Mouse (Mus musculus): ENCODE data around the gene Hip1r. TPM values are rescaled to one million over a fixed set of nuclear protein-coding genes. Genes with fewer than 3 reads are reported as not detected.
"Not testable (repeated sequence)": the region's sequence is repeated elsewhere in the genome, so short reads cannot be mapped to it uniquely, and the experiment has no call there.

Hip1r gene
- total and polyA plus RNA-seq, 3 experiments = 7.9 to 21.7 (median 14.9) TPM

GRCm38 (mm10) chr5:124045453-124046010 is 72.1 kb downstream of the Hip1r start:
- TF ChIP-seq TAL1 (conservative IDR thresholded peaks at IDR 0.05; ENCODE audit: low read depth, low read length) (no peak), CTCF (IDR thresholded peaks at IDR 0.05; ENCODE audit: low read depth, low read length) (no peak), POLR2AphosphoS5 (IDR thresholded peaks at IDR 0.05; ENCODE audit: insufficient replicate concordance, low read depth, low read length) (no peak), GATA1 (IDR thresholded peaks at IDR 0.05; ENCODE audit: borderline replicate concordance, low read length) (no peak)
- ATAC-seq (ENCODE audit: extremely low read depth, insufficient number of reproducible peaks, low FRiP score, poor library complexity, severe bottlenecking) = no peak

GRCm38 (mm10) chr5:124046741-124047401 is 73.4 kb downstream of the Hip1r start:
- DNase-seq (ENCODE audit: low spot score) (no peak), ATAC-seq (ENCODE audit: extremely low read depth, insufficient number of reproducible peaks, low FRiP score, poor library complexity, severe bottlenecking) (no peak)
- peaks cover 32% of the 10 kb centered on the region for H3K4me1 ChIP-seq (ENCODE audit: insufficient read depth, low read depth, low read length)
- no peak overlapping the region for H3K4me3 ChIP-seq (ENCODE audit: low read depth, low read length)
- H3K36me3 ChIP-seq (replicated peaks) = peaks cover 24% of the 10 kb centered on the region
- no peaks in the 10 kb centered on the region for H3K9me3 ChIP-seq (replicated peaks)
- H3K27me3 ChIP-seq (ENCODE audit: insufficient read depth, low read length) = no peaks in the 10 kb centered on the region; the same call in 1 of the 2 replicates
- TF ChIP-seq POLR2AphosphoS5 (IDR thresholded peaks at IDR 0.05; ENCODE audit: insufficient replicate concordance, low read depth, low read length) = no peak
- TF ChIP-seq GATA2 (IDR thresholded peaks at IDR 0.05; ENCODE audit: borderline replicate concordance, low read depth, low read length) = no peak

More at GRCm38 (mm10) chr5:124045453-124046010, 72.1 kb downstream of the Hip1r start:
- H3K4me1 ChIP-seq (ENCODE audit: insufficient read depth, low read depth, low read length) = peaks cover 21% of the 10 kb centered on the region
- DNase-seq (ENCODE audit: low spot score) = no peak
- no peaks in the 10 kb centered on the region; the same call in 1 of the 2 replicates for H3K27me3 ChIP-seq (ENCODE audit: insufficient read depth, low read length)
- H3K4me3 ChIP-seq (ENCODE audit: low read depth, low read length) = no peak overlapping the region
- H3K9me3 ChIP-seq (replicated peaks) = no peaks in the 10 kb centered on the region
- H3K36me3 ChIP-seq (replicated peaks) = peaks cover 24% of the 10 kb centered on the region

- peaks cover 42% of the 10 kb centered on the region for H3K4me1 ChIP-seq (ENCODE audit: insufficient read depth, low read depth, low read length)
- H3K27me3 ChIP-seq (ENCODE audit: insufficient read depth, low read length) = no peaks in the 10 kb centered on the region; the same call in 1 of the 2 replicates
- peak overlapping the region; percentile 64; the same call in 1 of the 2 replicates for H3K4me3 ChIP-seq (ENCODE audit: low read depth, low read length)
- TF ChIP-seq CTCF (IDR thresholded peaks at IDR 0.05; ENCODE audit: low read depth, low read length) (no peak), POLR2AphosphoS5 (IDR thresholded peaks at IDR 0.05; ENCODE audit: insufficient replicate concordance, low read depth, low read length) (no peak), GATA1 (IDR thresholded peaks at IDR 0.05; ENCODE audit: borderline replicate concordance, low read length) (no peak), TAL1 (conservative IDR thresholded peaks at IDR 0.05; ENCODE audit: low read depth, low read length) (no peak), GATA2 (IDR thresholded peaks at IDR 0.05; ENCODE audit: borderline replicate concordance, low read depth, low read length) (no peak)
- no peak for ATAC-seq (ENCODE audit: extremely low read depth, insufficient number of reproducible peaks, low FRiP score, poor library complexity, severe bottlenecking)
- no peak for DNase-seq (ENCODE audit: low spot score)
- H3K9me3 ChIP-seq (replicated peaks) = no peaks in the 10 kb centered on the region
- peaks cover 24% of the 10 kb centered on the region for H3K36me3 ChIP-seq (replicated peaks)
Measured at GRCm38 (mm10) chr5:124049249-124050045, 76.0 kb downstream of the Hip1r start.

GRCm38 (mm10) chr5:124050095-124051050 is 76.9 kb downstream of the Hip1r start:
- TF ChIP-seq GATA2 (IDR thresholded peaks at IDR 0.05; ENCODE audit: borderline replicate concordance, low read depth, low read length) (no peak), TAL1 (conservative IDR thresholded peaks at IDR 0.05; ENCODE audit: low read depth, low read length) (no peak), GATA1 (IDR thresholded peaks at IDR 0.05; ENCODE audit: borderline replicate concordance, low read length) (no peak), CTCF (IDR thresholded peaks at IDR 0.05; ENCODE audit: low read depth, low read length) (no peak), POLR2AphosphoS5 (IDR thresholded peaks at IDR 0.05; ENCODE audit: insufficient replicate concordance, low read depth, low read length) (no peak)
- peaks cover 24% of the 10 kb centered on the region for H3K36me3 ChIP-seq (replicated peaks)
- H3K4me1 ChIP-seq (ENCODE audit: insufficient read depth, low read depth, low read length) = peaks cover 42% of the 10 kb centered on the region
- ATAC-seq (ENCODE audit: extremely low read depth, insufficient number of reproducible peaks, low FRiP score, poor library complexity, severe bottlenecking) (no peak), DNase-seq (ENCODE audit: low spot score) (no peak)
- no peaks in the 10 kb centered on the region for H3K9me3 ChIP-seq (replicated peaks)
- H3K27me3 ChIP-seq (ENCODE audit: insufficient read depth, low read length) = no peaks in the 10 kb centered on the region; the same call in 1 of the 2 replicates
- peak overlapping the region; percentile 64; the same call in 1 of the 2 replicates for H3K4me3 ChIP-seq (ENCODE audit: low read depth, low read length)

- peaks cover 13% of the 10 kb centered on the region for H3K36me3 ChIP-seq (replicated peaks)
- peaks cover 4% of the 10 kb centered on the region for H3K9me3 ChIP-seq (replicated peaks)
- H3K27me3 ChIP-seq (ENCODE audit: insufficient read depth, low read length) = no peaks in the 10 kb centered on the region; the same call in 1 of the 2 replicates
- no peak for TF ChIP-seq TAL1 (conservative IDR thresholded peaks at IDR 0.05; ENCODE audit: low read depth, low read length)
- TF ChIP-seq CTCF (IDR thresholded peaks at IDR 0.05; ENCODE audit: low read depth, low read length) = no peak
- no peak for TF ChIP-seq POLR2AphosphoS5 (IDR thresholded peaks at IDR 0.05; ENCODE audit: insufficient replicate concordance, low read depth, low read length)
- no peak for TF ChIP-seq GATA1 (IDR thresholded peaks at IDR 0.05; ENCODE audit: borderline replicate concordance, low read length)
- TF ChIP-seq GATA2 (IDR thresholded peaks at IDR 0.05; ENCODE audit: borderline replicate concordance, low read depth, low read length) = no peak
- peak overlapping the region; percentile 62 for H3K4me3 ChIP-seq (ENCODE audit: low read depth, low read length)
- DNase-seq (ENCODE audit: low spot score) (peak; percentile 75), ATAC-seq (ENCODE audit: extremely low read depth, insufficient number of reproducible peaks, low FRiP score, poor library complexity, severe bottlenecking) (peak; percentile 89)
- peaks cover 37% of the 10 kb centered on the region for H3K4me1 ChIP-seq (ENCODE audit: insufficient read depth, low read depth, low read length)
Measured at GRCm38 (mm10) chr5:124051899-124052491, 78.6 kb downstream of the Hip1r start.

- DNase-seq (ENCODE audit: low spot score); H3K36me3 ChIP-seq (replicated peaks); H3K4me3 ChIP-seq (ENCODE audit: low read depth, low read length); ATAC-seq (ENCODE audit: extremely low read depth, insufficient number of reproducible peaks, low FRiP score, poor library complexity, severe bottlenecking); H3K27me3 ChIP-seq (ENCODE audit: insufficient read depth, low read length); H3K9me3 ChIP-seq (replicated peaks): not testable (repeated sequence)
- peaks cover 35% of the 10 kb centered on the region for H3K4me1 ChIP-seq (ENCODE audit: insufficient read depth, low read depth, low read length)
Measured at GRCm38 (mm10) chr5:124052641-124053040, 79.2 kb downstream of the Hip1r start.
